Mouse (Mus musculus): Measurements from ENCODE around the gene Adgrl3. TPM values are rescaled to one million over a fixed set of nuclear protein-coding genes. Genes with fewer than 3 reads are reported as not detected.
A peak's percentile ranks its signal among the peaks of the same experiment; 100 is the strongest.

The Adgrl3 gene
- polyA plus RNA-seq, 1 experiment from 2014 or later = 31.7 TPM

DNA sequence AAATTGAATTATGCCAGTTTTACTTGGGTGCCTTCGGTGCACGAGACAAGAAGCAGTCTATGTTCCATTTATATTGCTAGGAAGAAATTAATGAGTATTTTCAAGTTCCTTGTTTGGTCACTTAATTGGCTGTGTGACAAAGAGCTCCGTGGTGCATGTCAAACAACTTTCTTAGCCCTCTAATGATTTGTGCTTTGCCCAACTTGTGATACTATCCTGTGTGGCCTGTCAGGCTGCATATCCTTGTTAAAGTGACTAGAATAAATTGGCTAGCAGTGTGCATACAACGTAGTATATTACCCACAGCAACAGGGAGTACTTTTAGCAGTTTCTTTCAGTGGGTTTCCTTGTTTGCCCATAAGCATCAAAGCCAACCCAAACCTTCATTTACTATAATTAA, 651.1 kb downstream of the Adgrl3 start:
- no peaks in the 10 kb centered on the region for H3K36me3 ChIP-seq (ENCODE audit: poor library complexity, severe bottlenecking)
- no peak overlapping the region for H3K4me3 ChIP-seq
- no peak overlapping the region for H3K27ac ChIP-seq
- H3K9ac ChIP-seq = no peak overlapping the region
- WGBS = 15% methylated on average over 4 of the region's 4 CpGs
- peaks cover 19% of the 10 kb centered on the region; the same call in 1 of the 2 replicates for H3K27me3 ChIP-seq
- no peaks in the 10 kb centered on the region for H3K4me1 ChIP-seq
- no peak overlapping the region for H3K4me2 ChIP-seq
- peak; percentile 63 for ATAC-seq
- H3K9me3 ChIP-seq (replicated peaks) = no peaks in the 10 kb centered on the region; the same call in 1 of the 2 replicates

DNA sequence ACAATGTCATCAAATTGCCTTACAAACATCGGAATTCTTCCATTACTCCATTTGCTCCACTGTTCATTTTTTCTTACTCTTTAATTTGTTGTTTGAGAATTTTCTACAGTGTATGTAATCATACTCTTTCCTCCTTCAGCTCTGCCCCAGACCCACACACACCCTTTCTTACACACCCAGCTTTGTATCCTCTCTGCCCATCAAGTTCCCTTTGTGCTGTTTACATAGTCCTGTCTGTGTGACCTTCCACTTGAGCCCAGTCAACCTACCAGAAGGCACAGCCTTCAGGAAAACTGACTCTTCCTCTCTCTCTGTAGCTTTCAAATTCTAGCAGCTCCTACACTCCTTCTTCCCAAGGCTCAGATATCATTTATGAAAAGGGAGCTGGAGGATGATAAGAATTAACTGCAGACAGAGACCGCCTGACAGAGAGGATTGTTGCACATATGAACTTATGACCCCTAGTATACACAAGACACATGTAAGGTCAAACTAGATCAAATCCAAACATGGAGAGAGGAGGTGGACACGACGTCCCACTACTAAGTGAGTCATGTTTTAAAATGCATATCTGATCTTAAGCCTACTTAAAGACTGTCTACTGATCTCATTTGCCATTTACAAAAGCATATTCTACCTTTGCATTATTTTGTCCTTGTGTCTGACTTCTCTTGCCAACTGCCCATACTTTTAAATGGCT, 654.5 kb downstream of the Adgrl3 start:
- Histone ChIP-seq H3K4me2 (no peak overlapping the region), H3K27ac (no peak overlapping the region), H3K9ac (no peak overlapping the region), H3K4me3 (no peak overlapping the region), H3K4me1 (no peaks in the 10 kb centered on the region), H3K36me3 (ENCODE audit: poor library complexity, severe bottlenecking) (no peaks in the 10 kb centered on the region), H3K9me3 (replicated peaks) (no peaks in the 10 kb centered on the region), H3K27me3 (peaks cover 17% of the 10 kb centered on the region; the same call in 1 of the 2 replicates)
- no peak for ATAC-seq
- WGBS = 95% methylated on average over 4 of the region's 4 CpGs

DNA sequence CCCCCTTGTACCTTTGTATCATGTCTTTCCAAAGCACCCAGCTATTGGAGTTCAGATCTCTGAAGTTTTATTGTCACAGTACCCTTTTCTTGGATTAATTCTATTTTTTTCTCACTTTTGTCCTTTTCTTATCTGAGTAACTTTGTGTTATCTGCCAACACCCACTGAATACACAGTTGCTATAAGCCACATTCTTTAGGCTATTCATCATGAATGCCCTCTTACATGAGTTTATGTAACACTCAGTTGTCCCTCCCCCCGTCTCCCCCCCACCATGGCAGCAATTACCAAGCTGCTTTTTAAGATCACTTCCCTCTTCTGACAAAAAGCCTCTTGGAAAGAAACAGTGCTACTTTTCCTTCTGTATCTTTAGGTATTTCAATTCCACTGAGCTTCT, 655.0 kb downstream of the Adgrl3 start:
- Histone ChIP-seq H3K27me3 (peaks cover 17% of the 10 kb centered on the region; the same call in 1 of the 2 replicates), H3K9ac (no peak overlapping the region), H3K4me2 (no peak overlapping the region), H3K4me3 (no peak overlapping the region), H3K9me3 (replicated peaks) (no peaks in the 10 kb centered on the region), H3K27ac (no peak overlapping the region), H3K4me1 (no peaks in the 10 kb centered on the region), H3K36me3 (ENCODE audit: poor library complexity, severe bottlenecking) (no peaks in the 10 kb centered on the region)
- WGBS = 54% methylated on average over 1 of the region's 1 CpGs
- ATAC-seq = no peak

DNA sequence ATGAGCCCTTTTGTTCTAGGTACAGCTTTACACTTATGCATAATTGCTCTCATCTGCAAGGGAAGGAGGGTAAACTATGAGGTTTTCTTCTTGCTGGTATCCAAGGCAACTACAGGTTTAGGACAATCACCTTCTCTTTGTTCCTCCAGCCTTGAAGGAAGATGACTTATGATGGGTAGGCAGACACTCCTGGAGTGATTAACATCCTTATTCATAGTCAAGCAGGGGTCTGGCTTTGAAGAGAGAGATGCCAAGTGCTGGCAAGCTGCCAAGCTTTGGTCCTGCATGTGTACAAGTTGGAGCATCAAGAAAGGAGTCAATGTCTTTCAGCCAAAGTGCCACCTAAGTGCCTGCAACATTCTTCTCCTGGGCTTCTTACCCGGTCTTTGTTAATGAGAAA, 657.0 kb downstream of the Adgrl3 start:
- H3K27ac ChIP-seq = no peak overlapping the region
- no peak overlapping the region for H3K4me2 ChIP-seq
- H3K36me3 ChIP-seq (ENCODE audit: poor library complexity, severe bottlenecking) = no peaks in the 10 kb centered on the region
- no peak overlapping the region for H3K9ac ChIP-seq
- H3K9me3 ChIP-seq (replicated peaks) = no peaks in the 10 kb centered on the region
- peaks cover 13% of the 10 kb centered on the region; the same call in 1 of the 2 replicates for H3K27me3 ChIP-seq
- no peak overlapping the region for H3K4me3 ChIP-seq
- no peaks in the 10 kb centered on the region for H3K4me1 ChIP-seq
- no peak for ATAC-seq
- 78% methylated on average over 1 of the region's 1 CpGs for whole genome bisulfite sequencing

DNA sequence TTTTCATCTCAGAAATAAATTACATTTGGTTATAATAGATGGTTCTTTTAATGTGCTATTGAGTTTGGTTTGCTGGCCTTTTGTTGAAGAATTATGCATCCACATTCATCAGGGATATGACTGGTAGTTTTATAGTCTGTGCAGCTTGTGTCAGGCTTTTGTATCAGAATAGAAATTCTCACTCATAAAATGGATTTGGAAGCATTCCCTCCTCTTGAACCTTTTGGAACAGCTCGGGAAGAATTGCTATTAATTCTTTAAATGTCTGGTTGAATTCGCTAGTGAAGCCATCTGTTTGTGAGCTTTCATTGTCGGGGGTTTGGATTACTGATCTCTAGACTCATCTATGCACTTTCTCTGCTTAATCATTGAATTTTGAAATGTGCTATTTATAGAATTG, 666.3 kb downstream of the Adgrl3 start:
- no peaks in the 10 kb centered on the region for H3K4me1 ChIP-seq

DNA sequence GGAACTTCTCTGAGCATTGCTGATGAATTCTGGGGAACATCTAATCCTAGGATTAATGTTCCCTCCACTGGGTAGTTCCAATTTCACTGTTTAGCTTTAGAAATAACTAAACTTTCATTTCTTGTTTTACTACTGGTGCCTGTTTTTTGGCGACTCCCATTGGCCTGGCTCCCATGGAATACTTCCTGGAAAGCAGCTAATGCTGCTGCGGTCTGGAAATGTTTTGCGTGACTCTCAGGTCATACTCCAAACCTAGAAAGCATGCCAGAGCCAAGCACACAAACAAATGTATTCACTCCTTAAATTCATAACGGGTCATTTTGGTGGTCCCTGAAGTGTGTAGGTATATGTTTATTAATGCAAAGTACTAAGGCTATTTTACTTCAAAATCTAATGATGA, 666.9 kb downstream of the Adgrl3 start:
- Histone ChIP-seq H3K9me3 (replicated peaks) (no peaks in the 10 kb centered on the region), H3K36me3 (ENCODE audit: poor library complexity, severe bottlenecking) (no peaks in the 10 kb centered on the region), H3K27ac (no peak overlapping the region), H3K9ac (no peak overlapping the region), H3K4me1 (no peaks in the 10 kb centered on the region), H3K4me3 (no peak overlapping the region), H3K27me3 (no peaks in the 10 kb centered on the region), H3K4me2 (no peak overlapping the region)
- no peak for ATAC-seq
- WGBS = 91% methylated on average over 4 of the region's 4 CpGs

More for the DNA sequence above, 666.3 kb downstream of the Adgrl3 start:
- Histone ChIP-seq H3K9ac (no peak overlapping the region), H3K9me3 (replicated peaks) (no peaks in the 10 kb centered on the region), H3K4me3 (no peak overlapping the region), H3K27me3 (no peaks in the 10 kb centered on the region), H3K27ac (no peak overlapping the region), H3K36me3 (ENCODE audit: poor library complexity, severe bottlenecking) (no peaks in the 10 kb centered on the region), H3K4me2 (no peak overlapping the region)
- no peak for ATAC-seq
- 66% methylated on average over 3 of the region's 3 CpGs for WGBS

DNA sequence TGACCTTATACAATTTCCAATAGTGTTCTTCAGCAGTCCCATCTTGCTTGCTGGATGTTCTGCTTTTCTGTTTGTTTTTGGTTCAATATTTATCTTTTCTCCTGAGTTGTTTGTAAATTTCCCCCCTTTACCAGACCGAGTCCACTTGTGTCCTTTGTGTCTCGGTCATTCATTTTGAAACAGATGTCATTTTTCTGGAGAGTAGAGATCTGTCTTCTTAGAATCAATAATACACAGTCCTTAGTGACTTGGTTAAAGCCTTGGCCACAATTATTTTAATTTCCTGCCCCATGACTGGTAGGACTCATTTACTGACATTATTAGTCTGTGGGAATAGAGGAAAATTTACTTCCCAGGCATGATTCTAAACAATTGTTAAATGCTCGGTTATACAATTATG, 709.7 kb downstream of the Adgrl3 start:
- WGBS = 69% methylated on average over 3 of the region's 3 CpGs
- H3K27ac ChIP-seq = no peak overlapping the region
- no peak overlapping the region for H3K4me2 ChIP-seq
- H3K4me1 ChIP-seq = no peaks in the 10 kb centered on the region
- ATAC-seq = no peak
- H3K9ac ChIP-seq = no peak overlapping the region
- H3K36me3 ChIP-seq (ENCODE audit: poor library complexity, severe bottlenecking) = no peaks in the 10 kb centered on the region
- H3K9me3 ChIP-seq (replicated peaks) = no peaks in the 10 kb centered on the region
- no peak overlapping the region for H3K4me3 ChIP-seq
- no peaks in the 10 kb centered on the region for H3K27me3 ChIP-seq

DNA sequence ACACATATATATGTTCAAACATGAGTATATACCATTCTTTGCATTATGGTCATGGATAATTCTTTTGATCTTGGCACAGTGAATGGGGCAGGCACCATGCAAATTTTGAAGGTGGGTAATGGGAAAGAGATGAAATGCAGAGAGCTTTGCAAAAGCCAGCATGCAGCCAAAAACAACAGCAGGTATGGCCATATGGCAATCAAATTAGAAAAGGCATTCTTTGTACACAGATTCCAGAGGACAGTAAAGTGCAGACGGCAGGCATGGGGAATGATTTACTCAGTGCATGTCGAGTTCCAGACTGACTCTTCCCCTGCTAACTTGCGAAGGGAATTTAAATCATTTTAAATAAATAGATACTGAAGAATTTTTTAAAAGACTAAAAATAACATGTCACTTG, 716.1 kb downstream of the Adgrl3 start:
- peak; percentile 77 for ATAC-seq
- Histone ChIP-seq H3K9me3 (replicated peaks) (no peaks in the 10 kb centered on the region), H3K4me3 (no peak overlapping the region), H3K9ac (no peak overlapping the region), H3K4me1 (0 out of 2 replicates have a peak, but pooled peaks cover 4% of the 10 kb centered on the region), H3K27ac (no peak overlapping the region), H3K27me3 (no peaks in the 10 kb centered on the region), H3K36me3 (ENCODE audit: poor library complexity, severe bottlenecking) (no peaks in the 10 kb centered on the region), H3K4me2 (no peak overlapping the region)
- WGBS = 70% methylated on average over 3 of the region's 3 CpGs

DNA sequence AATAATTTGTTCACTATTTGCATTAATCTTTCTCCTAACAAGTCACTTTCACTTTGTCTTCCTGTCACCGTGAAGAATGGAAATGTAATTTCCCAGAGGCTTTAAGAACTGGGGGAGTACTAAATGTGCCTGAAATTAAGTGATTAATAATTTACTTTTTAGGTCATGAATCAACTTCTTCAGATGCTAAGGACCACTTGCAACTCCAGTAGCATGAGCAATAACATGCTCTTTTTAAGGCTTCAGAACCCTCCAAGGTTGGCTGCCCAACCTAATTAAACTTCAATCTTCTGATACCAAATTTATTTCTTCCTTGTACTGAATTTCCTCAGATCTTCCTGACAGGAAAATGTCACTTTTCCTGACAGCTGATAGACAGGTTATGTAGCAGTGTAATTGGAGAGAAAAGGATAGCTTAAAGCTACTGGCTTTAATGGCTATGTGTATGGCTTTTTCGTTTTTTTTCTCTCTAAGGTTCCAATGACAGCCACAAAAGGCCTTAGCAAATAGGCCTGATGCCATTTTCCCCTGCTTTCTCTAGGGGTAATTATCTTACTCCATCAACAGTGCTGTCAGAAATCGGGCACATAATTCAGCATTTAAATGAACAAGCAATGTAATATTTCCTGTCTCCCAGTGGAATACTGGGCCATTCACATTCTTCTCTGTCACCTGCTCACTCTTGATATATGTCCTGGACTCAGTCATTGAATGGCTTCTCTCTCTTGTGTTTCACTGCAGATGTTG, 718.5 kb downstream of the Adgrl3 start:
- 0 out of 2 replicates have a peak, but pooled peaks cover 4% of the 10 kb centered on the region for H3K4me1 ChIP-seq
- no peak overlapping the region for H3K4me2 ChIP-seq
- peak; percentile 65; the same call in 1 of the 2 replicates for ATAC-seq
- H3K27me3 ChIP-seq = no peaks in the 10 kb centered on the region
- H3K27ac ChIP-seq = no peak overlapping the region
- H3K9me3 ChIP-seq (replicated peaks) = no peaks in the 10 kb centered on the region
- WGBS = 71% methylated on average over 3 of the region's 3 CpGs
- no peak overlapping the region for H3K9ac ChIP-seq
- no peak overlapping the region for H3K4me3 ChIP-seq
- no peaks in the 10 kb centered on the region for H3K36me3 ChIP-seq (ENCODE audit: poor library complexity, severe bottlenecking)

DNA sequence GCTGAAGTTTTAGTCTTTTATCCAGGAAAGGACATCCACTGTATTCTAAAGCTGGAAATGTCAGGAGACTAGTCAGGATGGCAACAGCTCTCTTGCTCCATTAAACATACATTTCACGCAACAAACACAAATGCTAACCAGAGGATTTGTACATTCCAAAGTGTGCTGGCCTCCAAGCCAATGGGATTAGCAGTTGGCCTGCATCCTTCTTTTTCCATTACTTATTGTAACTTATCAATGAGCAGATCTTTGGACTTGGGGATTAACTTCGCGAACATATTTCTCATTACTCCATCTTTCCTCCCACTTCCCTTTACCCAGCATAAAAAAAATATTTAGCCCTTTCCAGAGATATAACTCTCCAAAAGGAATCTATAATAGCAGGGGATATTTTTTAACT, 732.5 kb downstream of the Adgrl3 start:
- H3K9me3 ChIP-seq (replicated peaks) = no peaks in the 10 kb centered on the region
- no peak overlapping the region for H3K27ac ChIP-seq
- 82% methylated on average over 3 of the region's 3 CpGs for WGBS
- H3K36me3 ChIP-seq (ENCODE audit: poor library complexity, severe bottlenecking) = no peaks in the 10 kb centered on the region
- no peaks in the 10 kb centered on the region for H3K27me3 ChIP-seq
- no peak overlapping the region for H3K9ac ChIP-seq
- no peak overlapping the region for H3K4me2 ChIP-seq
- ATAC-seq = no peak
- H3K4me3 ChIP-seq = no peak overlapping the region
- no peaks in the 10 kb centered on the region for H3K4me1 ChIP-seq

DNA sequence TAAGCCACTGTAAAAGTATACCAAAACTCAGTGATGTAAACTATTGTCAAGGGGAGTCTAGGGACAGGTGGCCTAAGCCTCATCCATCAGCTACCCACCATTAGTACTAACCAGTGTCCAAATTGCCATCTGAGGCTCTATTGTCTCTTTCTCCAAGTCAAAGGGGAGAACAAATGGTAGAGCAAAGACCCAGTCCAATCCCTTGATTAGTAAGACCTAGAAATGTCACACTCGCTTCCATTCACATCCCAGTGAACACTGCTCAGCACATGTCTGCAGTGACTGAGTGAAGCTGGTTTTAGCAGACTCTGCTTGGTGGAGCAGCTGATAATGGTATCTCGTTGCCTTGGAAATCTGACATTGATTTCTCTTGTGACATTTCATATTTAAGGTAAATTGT, 735.8 kb downstream of the Adgrl3 start:
- no peaks in the 10 kb centered on the region for H3K36me3 ChIP-seq (ENCODE audit: poor library complexity, severe bottlenecking)
- no peak overlapping the region for H3K27ac ChIP-seq
- no peak overlapping the region for H3K4me3 ChIP-seq
- no peaks in the 10 kb centered on the region for H3K4me1 ChIP-seq
- H3K4me2 ChIP-seq = no peak overlapping the region
- ATAC-seq = no peak
- no peaks in the 10 kb centered on the region for H3K9me3 ChIP-seq (replicated peaks)
- H3K9ac ChIP-seq = no peak overlapping the region
- no peaks in the 10 kb centered on the region for H3K27me3 ChIP-seq
- 91% methylated on average over 2 of the region's 2 CpGs for WGBS

DNA sequence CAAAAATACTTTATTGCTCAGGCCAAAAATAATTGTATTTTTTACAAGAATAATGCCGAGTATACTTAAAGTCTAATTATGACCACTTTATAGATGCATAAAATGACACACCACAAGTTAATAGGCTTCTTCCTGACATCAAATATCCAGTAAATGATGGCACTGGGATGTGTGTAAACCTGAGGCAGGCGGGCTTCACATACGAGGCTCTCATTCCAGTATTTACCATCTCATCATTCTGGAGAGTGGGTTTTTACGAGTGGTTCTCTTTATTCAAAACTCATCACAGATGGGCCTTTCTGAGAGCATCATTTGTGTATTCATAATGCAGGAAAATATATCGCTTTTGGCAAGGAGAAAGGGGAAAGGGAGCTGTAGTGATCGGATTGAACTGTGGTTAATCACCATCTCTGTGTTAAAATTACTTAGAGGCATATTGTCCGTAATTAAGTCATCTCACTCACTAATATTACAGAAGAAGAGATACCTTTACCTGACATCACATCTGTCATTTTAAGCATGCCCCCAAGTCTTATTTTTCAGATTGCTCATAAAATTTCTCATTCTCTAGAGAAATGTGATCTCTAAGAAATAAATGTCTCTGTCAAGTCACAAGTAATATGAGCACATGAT, 737.3 kb downstream of the Adgrl3 start:
- no peak overlapping the region for H3K27ac ChIP-seq
- WGBS = 84% methylated on average over 7 of the region's 7 CpGs
- H3K4me1 ChIP-seq = no peaks in the 10 kb centered on the region
- ATAC-seq = no peak
- H3K9me3 ChIP-seq (replicated peaks) = no peaks in the 10 kb centered on the region
- no peak overlapping the region for H3K4me3 ChIP-seq
- no peak overlapping the region for H3K4me2 ChIP-seq
- no peaks in the 10 kb centered on the region for H3K27me3 ChIP-seq
- H3K9ac ChIP-seq = no peak overlapping the region
- no peaks in the 10 kb centered on the region for H3K36me3 ChIP-seq (ENCODE audit: poor library complexity, severe bottlenecking)
